Mouse (Mus musculus) lung, embryonic 15.5 days (tissue): ENCODE data around the gene Arxes1. TPM values are rescaled to one million over a fixed set of nuclear protein-coding genes. Genes with fewer than 3 reads are reported as not detected.
"Not testable (repeated sequence)": the region's sequence is repeated elsewhere in the genome, so short reads cannot be mapped to it uniquely, and the experiment has no call there.

ENCODE experiments used
- ATAC-seq: fragments of 200-750 bp; cut with Nextera tagmentation; 2 replicates; pipeline ENCODE4 v1.8.0; 2017; ENCODE audit warnings: moderate number of reproducible peaks, borderline replicate concordance; ENCODE audit not compliant: low FRiP score, low TSS enrichment; ENCODE audit errors: extremely low read depth
- H3K27ac ChIP-seq: fragments of 300-500 bp; sonication (generic); 2 replicates; pipeline ENCODE4 v1.5.1; 2015; ENCODE audit warnings: moderate library complexity, mild to moderate bottlenecking, inconsistent platforms
- H3K27me3 ChIP-seq: fragments of 300-500 bp; sonication (generic); 2 replicates; pipeline ENCODE4 v1.6.1; 2015; ENCODE audit warnings: inconsistent platforms
- H3K36me3 ChIP-seq: fragments of 300-500 bp; sonication (generic); 2 replicates; pipeline ENCODE4 v1.6.1; 2015; ENCODE audit warnings: inconsistent platforms
- H3K4me1 ChIP-seq: fragments of 300-500 bp; sonication (generic); 2 replicates; pipeline ENCODE4 v1.6.1; 2015; ENCODE audit warnings: inconsistent platforms
- H3K4me2 ChIP-seq: fragments of 300-500 bp; sonication (generic); 2 replicates; pipeline ENCODE4 v1.6.1; 2015; ENCODE audit warnings: inconsistent platforms, mild to moderate bottlenecking, moderate library complexity
- H3K4me3 ChIP-seq: fragments of 300-500 bp; sonication (generic); 2 replicates; pipeline ENCODE4 v1.5.1; 2015; ENCODE audit warnings: mild to moderate bottlenecking, inconsistent platforms
- H3K9ac ChIP-seq: fragments of 300-500 bp; sonication (generic); 2 replicates; pipeline ENCODE4 v1.6.1; 2015; ENCODE audit warnings: inconsistent platforms
- H3K9me3 ChIP-seq: fragments of 300-500 bp; sonication (generic); 2 replicates; pipeline ENCODE4 v1.6.1; 2016; ENCODE audit warnings: inconsistent platforms
- WGBS: fragments of 180-500 bp; shearing (Covaris S2); methylation state at CpG from one replicate; pipeline ENCODE4 v1.1.7; 2015; 5-methylcytosine and 5-hydroxymethylcytosine counted together
- polyA plus RNA-seq: library from polyadenylated mRNA; unstranded; fragments of >200 nt; fragmentation: Nextera tagmentation; extraction: Ambion mirVana; gene quantifications from 2 replicates; pipeline ENCODE4 v1.2.1, GENCODE M21; 2015

Gene Arxes1
- polyA plus RNA-seq: 22.0 and 22.8 TPM in 2 replicates

DNA sequence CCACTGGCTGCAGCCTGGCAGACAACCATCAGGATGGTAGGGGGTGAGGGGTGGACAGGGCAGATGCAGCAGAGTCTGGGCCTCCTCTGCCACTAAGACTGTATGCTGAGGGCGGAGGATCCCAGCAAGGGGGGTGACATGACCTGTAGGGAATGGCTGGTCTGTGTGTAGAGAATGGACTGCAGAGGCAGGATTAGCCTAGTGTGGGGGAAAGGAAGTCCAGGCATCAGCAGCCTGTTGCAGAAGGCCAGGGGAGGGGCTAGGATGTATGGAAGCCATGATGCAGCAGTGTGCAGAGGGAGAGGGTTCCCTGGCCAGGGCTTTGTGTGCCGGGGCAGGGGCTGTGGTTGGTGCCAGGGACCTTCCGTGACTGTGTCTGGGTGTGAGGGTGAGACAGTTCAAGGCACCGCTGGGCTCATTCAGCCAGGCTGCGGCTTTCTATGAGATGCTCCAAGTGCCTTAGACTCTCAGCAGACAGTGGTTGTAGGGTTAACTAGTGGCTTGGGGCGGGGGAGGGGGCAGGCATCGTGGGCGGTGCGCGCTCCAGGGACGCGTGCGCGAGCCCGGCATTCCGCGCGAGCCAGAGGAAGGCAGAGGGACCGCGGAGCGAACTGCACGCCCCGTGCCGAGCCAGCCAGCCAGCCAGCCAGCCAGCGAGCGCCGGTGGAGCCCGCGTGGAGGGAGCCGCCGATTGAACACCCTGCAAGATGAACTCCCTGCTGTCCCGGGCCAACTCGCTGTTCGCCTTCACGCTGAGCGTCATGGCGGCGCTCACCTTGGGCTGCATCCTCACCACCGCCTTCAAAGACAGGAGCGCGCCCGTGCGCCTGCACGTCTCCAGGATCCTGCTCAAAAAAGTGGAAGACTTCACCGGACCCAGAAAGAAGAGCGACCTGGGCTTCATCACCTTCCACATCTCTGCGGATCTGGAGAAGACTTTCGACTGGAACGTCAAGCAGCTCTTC is at the start of gene Arxes1:
Arxes1 (plus strand) TSS at position 569 of the 965 bp plus-strand sequence.
- not testable (repeated sequence) for H3K9ac ChIP-seq, H3K4me1 ChIP-seq, H3K36me3 ChIP-seq, H3K9me3 ChIP-seq, H3K27ac ChIP-seq, H3K27me3 ChIP-seq
- 14% methylated on average over 20 of the region's 49 CpGs for WGBS
- peak within 1 kb of the TSS; percentile 20; the same call in 1 of the 2 replicates for H3K4me3 ChIP-seq
- H3K4me2 ChIP-seq: peak within 1 kb of the TSS; percentile 37
- peak; percentile 97 for ATAC-seq

DNA sequence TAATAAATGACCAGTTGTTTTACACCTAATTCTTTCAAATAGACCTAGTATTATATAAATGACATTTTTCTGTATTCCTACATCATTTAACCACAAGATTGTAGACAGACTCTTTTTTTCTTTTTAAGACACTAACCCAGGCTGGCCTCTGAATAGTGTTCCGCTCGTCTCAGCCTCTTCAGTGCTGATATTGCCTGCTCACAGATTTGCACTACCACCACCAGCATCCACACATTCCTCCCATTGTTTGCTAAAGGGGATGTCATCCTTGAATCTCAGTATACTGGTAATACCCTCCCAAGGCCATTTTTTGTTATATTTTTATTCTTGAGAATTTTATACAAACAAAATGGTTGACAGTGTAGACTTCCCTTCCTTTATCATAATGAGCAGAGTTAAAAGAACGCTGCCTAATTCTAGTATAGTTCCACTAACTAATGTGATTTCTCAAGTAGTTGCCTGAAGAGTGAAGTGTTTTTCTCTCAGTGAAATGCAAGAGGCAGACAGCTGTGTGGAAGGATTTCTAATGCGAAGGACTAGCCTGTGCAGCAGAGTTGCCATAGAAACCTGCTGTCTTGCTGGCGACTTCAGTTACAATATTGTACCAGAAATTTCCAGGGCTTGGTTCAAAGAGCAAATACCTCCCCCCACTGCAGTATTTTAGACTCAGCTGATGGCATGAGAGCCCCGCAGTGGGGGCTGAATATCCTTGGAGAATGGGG is 48.5 kb upstream of the Arxes1 start:
- Histone ChIP-seq H3K36me3 (no peaks in the 10 kb centered on the region), H3K9ac (no peak overlapping the region), H3K9me3 (no peaks in the 10 kb centered on the region), H3K4me2 (no peak overlapping the region), H3K4me1 (no peaks in the 10 kb centered on the region), H3K4me3 (no peak overlapping the region), H3K27ac (no peak overlapping the region), H3K27me3 (no peaks in the 10 kb centered on the region)
- WGBS: 65% methylated on average over 6 of the region's 6 CpGs
- no peak for ATAC-seq

DNA sequence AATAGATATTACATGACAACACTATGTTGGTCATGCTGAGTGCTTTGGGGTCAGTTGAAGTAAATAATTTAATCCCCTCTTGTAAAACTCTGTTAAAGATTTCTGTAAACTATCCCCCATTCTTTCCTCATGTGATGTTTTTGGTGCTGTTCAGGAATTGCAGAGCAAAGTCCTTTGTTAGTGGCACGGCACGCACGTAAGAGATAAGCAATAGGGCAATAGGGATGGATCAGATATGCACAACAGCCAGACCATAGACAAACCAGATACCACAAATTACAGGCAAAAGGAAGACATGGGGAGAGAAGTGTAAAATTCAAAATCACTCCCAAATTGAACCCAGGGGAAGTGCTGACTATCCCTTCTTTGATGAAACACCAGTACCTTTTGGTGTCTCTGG is 46.9 kb upstream of the Arxes1 start:
- H3K4me1 ChIP-seq: no peaks in the 10 kb centered on the region
- ATAC-seq: no peak
- no peak overlapping the region for H3K4me2 ChIP-seq
- H3K36me3 ChIP-seq: no peaks in the 10 kb centered on the region
- H3K27me3 ChIP-seq: no peaks in the 10 kb centered on the region
- WGBS: 95% methylated on average over 3 of the region's 3 CpGs
- H3K9ac ChIP-seq: no peak overlapping the region
- H3K27ac ChIP-seq: no peak overlapping the region
- H3K4me3 ChIP-seq: no peak overlapping the region
- H3K9me3 ChIP-seq: no peaks in the 10 kb centered on the region

DNA sequence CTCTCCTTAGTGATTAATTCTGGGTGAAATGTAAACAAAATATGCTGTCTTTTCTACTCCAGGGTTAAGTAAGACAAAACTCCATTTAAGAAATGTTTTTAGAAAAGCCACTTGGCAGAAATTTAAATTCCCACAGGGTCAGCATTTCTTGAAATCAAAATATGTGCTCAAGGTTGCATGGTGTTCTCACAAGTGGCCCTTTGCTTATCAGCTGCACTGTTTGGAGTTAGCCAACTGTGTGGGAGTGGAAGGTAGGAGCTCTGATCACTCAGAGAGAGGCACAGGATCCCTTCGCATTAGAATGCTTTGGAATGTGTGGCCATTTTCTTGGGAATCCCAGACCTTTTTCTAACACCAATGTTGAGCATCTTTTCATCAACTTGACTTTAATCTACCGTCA is 42.5 kb upstream of the Arxes1 start:
- 68% methylated on average over 2 of the region's 2 CpGs for WGBS
- H3K4me1 ChIP-seq: no peaks in the 10 kb centered on the region
- H3K27me3 ChIP-seq: no peaks in the 10 kb centered on the region
- H3K9me3 ChIP-seq: no peaks in the 10 kb centered on the region
- ATAC-seq: no peak
- no peaks in the 10 kb centered on the region for H3K36me3 ChIP-seq
- no peak overlapping the region for H3K4me2 ChIP-seq
- H3K27ac ChIP-seq: no peak overlapping the region
- H3K4me3 ChIP-seq: no peak overlapping the region
- no peak overlapping the region for H3K9ac ChIP-seq

DNA sequence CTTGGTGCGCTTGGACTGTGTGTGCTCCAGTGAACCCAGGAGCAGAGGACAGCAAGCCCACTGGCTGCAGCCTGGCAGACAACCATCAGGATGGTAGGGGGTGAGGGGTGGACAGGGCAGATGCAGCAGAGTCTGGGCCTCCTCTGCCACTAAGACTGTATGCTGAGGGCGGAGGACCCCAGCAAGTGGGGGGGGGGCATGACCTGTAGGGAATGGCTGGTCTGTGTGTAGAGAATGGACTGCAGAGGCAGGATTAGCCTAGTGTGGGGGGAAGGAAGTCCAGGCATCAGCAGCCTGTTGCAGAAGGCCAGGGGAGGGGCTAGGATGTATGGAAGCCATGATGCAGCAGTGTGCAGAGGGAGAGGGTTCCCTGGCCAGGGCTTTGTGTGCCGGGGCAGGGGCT is 40.0 kb upstream of the Arxes1 start:
- WGBS: 54% methylated on average over 2 of the region's 3 CpGs
- peak; percentile 89 for ATAC-seq
- not testable (repeated sequence) for H3K27ac ChIP-seq, H3K9ac ChIP-seq, H3K36me3 ChIP-seq, H3K4me2 ChIP-seq, H3K27me3 ChIP-seq, H3K4me3 ChIP-seq, H3K4me1 ChIP-seq, H3K9me3 ChIP-seq

DNA sequence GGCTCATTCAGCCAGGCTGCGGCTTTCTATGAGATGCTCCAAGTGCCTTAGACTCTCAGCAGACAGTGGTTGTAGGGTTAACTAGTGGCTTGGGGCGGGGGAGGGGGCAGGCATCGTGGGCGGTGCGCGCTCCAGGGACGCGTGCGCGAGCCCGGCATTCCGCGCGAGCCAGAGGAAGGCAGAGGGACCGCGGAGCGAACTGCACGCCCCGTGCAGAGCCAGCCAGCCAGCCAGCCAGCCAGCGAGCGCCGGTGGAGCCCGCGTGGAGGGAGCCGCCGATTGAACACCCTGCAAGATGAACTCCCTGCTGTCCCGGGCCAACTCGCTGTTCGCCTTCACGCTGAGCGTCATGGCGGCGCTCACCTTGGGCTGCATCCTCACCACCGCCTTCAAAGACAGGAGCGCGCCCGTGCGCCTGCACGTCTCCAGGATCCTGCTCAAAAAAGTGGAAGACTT is 39.5 kb upstream of the Arxes1 start, which contains the start of gene Arxes2:
Arxes2 (plus strand) TSS at position 161 of the 456 bp plus-strand sequence.
- not testable (repeated sequence) for H3K27ac ChIP-seq, H3K9me3 ChIP-seq, H3K27me3 ChIP-seq, H3K9ac ChIP-seq, H3K36me3 ChIP-seq, H3K4me1 ChIP-seq
- peak; percentile 92 for ATAC-seq
- H3K4me2 ChIP-seq: peak within 1 kb of the TSS; percentile 38
- peak within 1 kb of the TSS; percentile 26 for H3K4me3 ChIP-seq
- WGBS: 11% methylated on average over 5 of the region's 39 CpGs

DNA sequence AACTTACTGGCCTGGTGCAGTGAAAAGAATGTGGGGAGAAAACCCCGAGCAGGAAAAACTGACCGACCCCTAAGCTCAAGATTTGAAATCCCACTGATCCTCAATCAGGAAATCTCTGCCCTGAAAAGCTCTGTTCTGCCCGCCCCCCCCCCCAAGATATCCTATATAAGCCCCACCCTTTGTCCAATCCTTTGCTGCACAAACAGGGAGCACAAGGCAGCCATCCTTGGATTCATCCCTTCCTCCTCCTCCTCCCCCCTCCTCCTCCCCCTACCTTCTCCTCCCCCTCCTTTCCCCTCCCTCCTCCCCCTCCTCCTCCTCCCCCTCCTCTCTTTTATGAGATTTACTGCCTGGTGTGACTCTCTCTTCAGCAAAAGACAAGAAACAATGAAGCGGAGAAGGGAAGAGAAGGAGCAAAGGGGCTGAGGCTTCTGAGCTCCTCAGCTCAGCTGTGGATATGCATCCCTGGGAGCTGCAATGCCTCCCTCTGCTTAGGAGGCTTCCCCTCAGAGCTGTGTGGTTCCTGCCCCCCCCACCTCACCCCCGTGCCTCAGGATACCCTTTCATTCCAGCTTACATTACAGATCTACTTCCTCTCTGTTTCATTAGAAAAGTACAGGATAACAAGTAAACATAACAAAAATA is 25.8 kb upstream of the Arxes1 start:
- no peak overlapping the region for H3K4me3 ChIP-seq
- H3K27ac ChIP-seq: no peak overlapping the region
- no peak overlapping the region for H3K4me2 ChIP-seq
- no peaks in the 10 kb centered on the region for H3K27me3 ChIP-seq
- no peaks in the 10 kb centered on the region for H3K9me3 ChIP-seq
- no peaks in the 10 kb centered on the region for H3K36me3 ChIP-seq
- H3K9ac ChIP-seq: no peak overlapping the region
- 52% methylated on average over 5 of the region's 5 CpGs for WGBS
- no peak for ATAC-seq
- H3K4me1 ChIP-seq: no peaks in the 10 kb centered on the region

DNA sequence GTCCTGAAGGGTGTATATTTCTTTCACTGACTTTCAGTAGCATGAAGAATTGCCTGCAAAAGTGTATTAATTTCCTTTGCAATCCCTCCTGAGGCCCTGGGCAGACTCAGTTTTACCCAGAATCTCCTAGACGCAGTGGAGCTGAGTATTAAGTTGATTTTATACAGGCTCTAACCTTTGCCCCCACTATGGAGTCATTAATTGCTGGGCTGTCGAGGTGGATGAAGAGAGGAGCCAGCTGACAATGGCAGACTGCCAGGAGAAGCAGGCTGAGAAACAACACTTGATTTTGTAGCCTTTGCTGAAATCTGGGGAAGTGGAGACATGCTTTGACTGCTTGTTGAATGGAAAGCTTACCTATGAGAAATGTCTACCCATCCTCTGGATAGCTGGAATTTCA is 18.8 kb upstream of the Arxes1 start:
- ATAC-seq: peak; percentile 59; the same call in 1 of the 2 replicates

DNA sequence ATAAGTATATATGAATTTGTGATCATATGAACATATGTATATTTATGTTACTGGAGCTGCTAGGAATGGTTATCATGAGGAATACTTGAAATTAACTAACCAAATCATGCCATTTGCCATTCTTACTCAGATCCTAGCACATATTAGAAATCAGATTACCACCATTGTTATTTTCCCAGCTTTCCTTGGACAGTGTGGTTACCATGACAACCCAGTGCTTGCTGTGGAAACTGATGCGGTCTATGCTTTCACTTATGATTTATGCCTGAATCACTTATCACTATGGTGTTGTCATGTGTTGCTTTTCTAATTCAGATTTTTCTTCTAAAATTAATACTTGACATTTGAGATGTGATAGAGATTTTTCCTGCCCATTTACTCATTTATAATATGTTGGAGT is 2.8 kb upstream of the Arxes1 start:
- 55% methylated on average over 1 of the region's 1 CpGs for WGBS
- H3K27ac ChIP-seq: no peak overlapping the region
- no peak overlapping the region for H3K4me3 ChIP-seq
- H3K27me3 ChIP-seq: no peaks in the 10 kb centered on the region; the same call in 1 of the 2 replicates
- no peak overlapping the region for H3K9ac ChIP-seq
- ATAC-seq: no peak
- no peaks in the 10 kb centered on the region for H3K9me3 ChIP-seq
- no peaks in the 10 kb centered on the region for H3K4me1 ChIP-seq
- H3K4me2 ChIP-seq: no peak overlapping the region
- H3K36me3 ChIP-seq: no peaks in the 10 kb centered on the region

More for the DNA sequence above, 18.8 kb upstream of the Arxes1 start:
- Histone ChIP-seq H3K27ac (no peak overlapping the region), H3K9me3 (no peaks in the 10 kb centered on the region), H3K4me1 (no peaks in the 10 kb centered on the region), H3K4me2 (no peak overlapping the region), H3K36me3 (no peaks in the 10 kb centered on the region), H3K4me3 (no peak overlapping the region), H3K27me3 (no peaks in the 10 kb centered on the region), H3K9ac (no peak overlapping the region)
- 18% methylated on average over 2 of the region's 2 CpGs for WGBS

DNA sequence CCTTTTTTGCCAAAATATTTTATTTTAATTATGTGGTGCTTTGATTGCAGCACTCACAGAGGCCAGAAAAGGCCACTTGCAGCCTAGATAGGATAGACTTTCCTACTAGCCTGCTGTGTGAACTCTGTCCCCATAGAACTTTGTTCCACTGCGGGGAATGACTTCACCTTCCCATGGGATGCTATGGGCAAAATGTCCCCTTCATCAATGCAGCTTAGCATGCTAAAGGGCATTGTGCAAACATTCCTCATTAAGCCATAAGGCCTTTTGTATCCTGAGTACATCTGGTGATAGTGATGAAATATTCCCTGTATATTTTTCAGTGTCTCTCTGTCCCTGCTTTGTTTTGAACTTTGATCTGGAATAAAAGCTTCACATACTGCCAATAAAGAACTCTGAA is 10.6 kb downstream of the Arxes1 start:
- no peak for ATAC-seq
- H3K27me3 ChIP-seq: peaks cover 1% of the 10 kb centered on the region; the same call in 1 of the 2 replicates
- no peaks in the 10 kb centered on the region for H3K4me1 ChIP-seq
- WGBS: 64% methylated on average over 1 of the region's 1 CpGs
- no peak overlapping the region for H3K4me3 ChIP-seq
- H3K36me3 ChIP-seq: no peaks in the 10 kb centered on the region
- no peak overlapping the region for H3K9ac ChIP-seq
- no peaks in the 10 kb centered on the region for H3K9me3 ChIP-seq
- H3K4me2 ChIP-seq: no peak overlapping the region
- no peak overlapping the region for H3K27ac ChIP-seq

DNA sequence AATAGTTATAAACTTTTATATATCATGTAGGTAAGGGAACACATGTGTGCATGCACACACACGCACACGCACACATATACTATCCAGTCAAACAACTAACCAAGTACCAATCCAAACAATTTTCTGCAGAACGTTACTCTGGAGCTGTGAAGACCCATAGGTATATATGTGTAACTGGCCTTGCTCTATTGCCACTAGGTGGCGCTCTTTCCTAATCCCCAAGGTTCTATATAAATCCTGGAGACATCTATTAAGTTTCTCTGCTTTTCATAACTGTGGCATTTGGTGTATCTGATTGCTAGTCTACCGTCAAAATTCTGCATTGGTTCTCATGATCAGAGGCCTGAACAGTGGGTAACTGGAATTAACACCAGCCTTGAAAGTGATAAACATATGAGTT is 14.4 kb downstream of the Arxes1 start:
- H3K4me1 ChIP-seq: no peaks in the 10 kb centered on the region
- H3K4me3 ChIP-seq: no peak overlapping the region
- H3K36me3 ChIP-seq: no peaks in the 10 kb centered on the region
- no peak overlapping the region for H3K27ac ChIP-seq
- H3K4me2 ChIP-seq: no peak overlapping the region
- ATAC-seq: no peak; the same call in 1 of the 2 replicates
- H3K27me3 ChIP-seq: no peaks in the 10 kb centered on the region; the same call in 1 of the 2 replicates
- no peaks in the 10 kb centered on the region for H3K9me3 ChIP-seq
- WGBS: 8% methylated on average over 5 of the region's 5 CpGs
- no peak overlapping the region for H3K9ac ChIP-seq
